Mouse (Mus musculus) intestine, embryonic 14.5 days (tissue): Measurements from ENCODE around the gene Xntrpc. TPM values are rescaled to one million over a fixed set of nuclear protein-coding genes. Genes with fewer than 3 reads are reported as not detected.
A peak's percentile ranks its signal among the peaks of the same experiment; 100 is the strongest.
"Not testable (repeated sequence)": the region's sequence is repeated elsewhere in the genome, so short reads cannot be mapped to it uniquely, and the experiment has no call there.

Experiments used
- ATAC-seq: fragments of 200-750 bp; cut with Nextera tagmentation; replicated peaks from 2 replicates; pipeline ENCODE4 v1.8.0; 2017; ENCODE audit warnings: low read depth, moderate number of reproducible peaks, moderate TSS enrichment, moderate library complexity; ENCODE audit not compliant: low FRiP score, low TSS enrichment
- DNase-seq: peaks from one replicate; pipeline ENCODE4 v3.0.0-alpha.2; 2018; ENCODE audit warnings: low spot score
- H3K27ac ChIP-seq: fragments of 300-500 bp; sonication (generic); 2 replicates; pipeline ENCODE4 v1.5.1; 2014; ENCODE audit warnings: low read depth, mild to moderate bottlenecking, control low read depth
- H3K27me3 ChIP-seq: fragments of 300-500 bp; sonication (generic); replicated peaks from 2 replicates; pipeline ENCODE4 v1.6.1; 2014; ENCODE audit warnings: low read length, control low read depth; ENCODE audit not compliant: control insufficient read depth, insufficient read depth
- H3K36me3 ChIP-seq: fragments of 300-500 bp; sonication (generic); 2 replicates; pipeline ENCODE4 v1.6.1; 2014; ENCODE audit warnings: low read length, control low read depth; ENCODE audit not compliant: control insufficient read depth, insufficient read depth
- H3K4me1 ChIP-seq: fragments of 300-500 bp; sonication (generic); replicated peaks from 2 replicates; pipeline ENCODE4 v1.6.1; 2014; ENCODE audit warnings: low read length, control low read depth, mixed read lengths; ENCODE audit not compliant: control insufficient read depth, insufficient read depth
- H3K4me2 ChIP-seq: fragments of 300-500 bp; sonication (generic); 2 replicates; pipeline ENCODE4 v1.6.1; 2014; ENCODE audit warnings: low read length
- H3K4me3 ChIP-seq: fragments of 300-500 bp; sonication (generic); 2 replicates; pipeline ENCODE4 v1.5.1; 2014; ENCODE audit warnings: low read depth, low read length, control low read depth, mixed read lengths
- H3K9ac ChIP-seq: fragments of 300-500 bp; sonication (generic); 2 replicates; pipeline ENCODE4 v1.6.1; 2014; ENCODE audit warnings: mild to moderate bottlenecking, low read length
- H3K9me3 ChIP-seq: fragments of 300-500 bp; sonication (generic); 2 replicates; pipeline ENCODE4 v1.6.1; 2016; ENCODE audit warnings: low read length, control low read depth; ENCODE audit not compliant: control insufficient read depth
- WGBS: fragments of 180-500 bp; shearing (Covaris S2); extraction: QIAGEN DNeasy Blood & Tissue Kit; methylation state at CpG from one replicate; pipeline ENCODE4 v1.1.7; 2014; 5-methylcytosine and 5-hydroxymethylcytosine counted together
- polyA plus RNA-seq: library from polyadenylated mRNA; unstranded; fragments of >200 nt; fragmentation: Nextera tagmentation; extraction: Ambion mirVana; gene quantifications from 2 replicates; pipeline ENCODE4 v1.2.1, GENCODE M21; 2014

Xntrpc gene
- 1.1 and 1.5 TPM in 2 replicates for polyA plus RNA-seq

DNA sequence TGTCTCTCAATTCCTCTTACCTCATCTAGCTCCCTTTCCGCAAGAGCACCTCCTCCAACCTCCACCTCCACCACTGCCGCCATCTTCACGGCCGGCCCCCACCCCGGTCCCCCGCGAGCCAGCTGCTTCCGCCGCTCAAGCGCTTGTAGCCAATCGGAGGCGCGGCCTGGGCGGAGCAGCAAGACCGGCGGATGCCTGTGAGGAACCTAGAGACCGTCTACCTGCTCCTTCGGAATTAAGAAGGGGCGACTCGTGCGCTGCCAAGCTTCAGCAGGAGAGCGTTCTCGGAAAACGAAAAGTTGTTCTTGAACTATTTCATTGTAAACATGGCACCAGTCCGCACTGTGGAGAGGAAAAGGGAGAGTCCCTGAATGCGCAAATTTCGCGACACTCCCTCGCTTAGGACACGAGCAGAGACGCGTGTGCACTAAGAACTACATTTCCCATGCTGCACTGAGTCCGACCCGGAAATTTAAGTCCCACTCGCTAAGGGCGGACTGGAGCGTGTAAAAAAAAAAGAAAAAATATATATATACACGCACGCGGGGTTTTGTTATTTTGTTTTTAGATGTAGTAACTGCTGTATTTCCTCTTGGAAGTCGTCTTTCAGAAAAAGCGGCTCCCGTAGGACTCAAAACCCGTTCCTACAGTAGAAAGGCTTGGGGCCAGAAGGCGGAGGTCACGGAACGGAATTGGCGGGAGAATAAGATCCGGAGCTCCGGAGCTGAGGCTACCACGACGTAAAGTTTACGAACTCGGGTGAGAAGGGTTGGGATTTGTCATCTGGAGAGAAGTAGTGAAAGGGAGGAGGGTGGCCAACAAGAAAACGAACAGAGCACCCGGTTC lies at the start of gene Xntrpc, which contains the start of the genes Rnf121 and Xndc1:
Xntrpc (plus strand) TSS at position 668 of the 846 bp plus-strand sequence.
Rnf121 (minus strand) TSS at position 424 of the 846 bp plus-strand sequence.
Xndc1 (plus strand) TSS at position 466 of the 846 bp plus-strand sequence.
- Histone ChIP-seq H3K4me3 (peak within 1 kb of the TSS; percentile 73), H3K4me1 (peaks cover 21% of the 10 kb centered on the region), H3K9me3 (no peaks in the 10 kb centered on the region), H3K36me3 (0 out of 2 replicates have a peak, but pooled peaks cover 8% of the 10 kb centered on the region), H3K27ac (peak within 1 kb of the TSS; percentile 87), H3K27me3 (no peaks in the 10 kb centered on the region), H3K9ac (peak within 1 kb of the TSS; percentile 57), H3K4me2 (peak within 1 kb of the TSS; percentile 90)
- ATAC-seq (peak; percentile 97), DNase-seq (peak; percentile 98)
- WGBS: under 1% methylated on average over 56 of the region's 56 CpGs

DNA sequence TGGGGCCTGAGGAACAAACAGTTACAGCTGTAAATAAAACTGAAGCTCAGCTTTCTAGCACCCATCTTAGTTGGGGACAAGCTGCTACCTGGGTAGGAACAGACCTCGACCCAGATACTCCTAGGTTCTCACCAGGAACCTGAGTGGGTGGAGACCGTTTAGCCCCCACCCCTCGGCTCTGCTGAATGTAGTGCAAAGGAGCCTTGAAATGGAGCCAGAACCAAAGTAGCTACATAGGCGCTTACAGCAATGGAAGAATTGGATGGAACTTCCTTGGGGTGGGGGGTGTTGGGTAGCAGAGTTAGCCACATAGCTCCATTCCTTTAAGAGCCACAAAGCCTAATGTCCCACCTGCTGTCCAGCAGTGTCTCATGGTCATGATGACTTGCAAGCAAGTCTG lies 48.6 kb upstream of the Xntrpc start:
- H3K27ac ChIP-seq: no peak overlapping the region
- no peak overlapping the region for H3K4me3 ChIP-seq
- no peak for ATAC-seq
- H3K4me1 ChIP-seq: no peaks in the 10 kb centered on the region
- H3K9ac ChIP-seq: no peak overlapping the region
- no peak overlapping the region for H3K4me2 ChIP-seq
- 85% methylated on average over 4 of the region's 4 CpGs for WGBS
- no peak for DNase-seq
- H3K27me3 ChIP-seq: no peaks in the 10 kb centered on the region
- peaks cover 89% of the 10 kb centered on the region for H3K36me3 ChIP-seq
- H3K9me3 ChIP-seq: no peaks in the 10 kb centered on the region

DNA sequence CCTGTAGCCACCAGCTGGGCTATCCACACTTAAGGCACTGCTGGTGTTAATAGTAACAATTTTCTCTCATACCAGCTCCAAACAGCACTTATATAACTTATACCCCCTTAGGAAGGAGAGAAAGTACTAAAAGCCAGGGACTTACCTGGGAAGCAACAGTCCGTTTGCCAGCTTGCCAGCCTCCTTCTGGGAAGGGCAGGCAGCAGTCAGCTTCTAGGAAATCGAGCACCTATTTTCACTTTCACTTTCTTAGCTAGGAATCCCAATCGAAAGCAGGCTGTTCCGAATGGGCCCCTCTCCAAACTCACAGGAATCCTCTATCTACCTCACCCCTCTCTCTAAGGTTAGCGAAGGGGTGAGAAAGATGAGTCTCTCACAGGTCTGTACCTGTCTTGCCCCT lies 48.1 kb upstream of the Xntrpc start:
- H3K9me3 ChIP-seq: no peaks in the 10 kb centered on the region
- no peak overlapping the region for H3K4me3 ChIP-seq
- H3K27ac ChIP-seq: no peak overlapping the region
- no peak overlapping the region for H3K9ac ChIP-seq
- DNase-seq: no peak
- WGBS: 88% methylated on average over 5 of the region's 5 CpGs
- no peaks in the 10 kb centered on the region for H3K27me3 ChIP-seq
- ATAC-seq: no peak
- H3K4me1 ChIP-seq: no peaks in the 10 kb centered on the region
- H3K4me2 ChIP-seq: no peak overlapping the region
- H3K36me3 ChIP-seq: peaks cover 89% of the 10 kb centered on the region

DNA sequence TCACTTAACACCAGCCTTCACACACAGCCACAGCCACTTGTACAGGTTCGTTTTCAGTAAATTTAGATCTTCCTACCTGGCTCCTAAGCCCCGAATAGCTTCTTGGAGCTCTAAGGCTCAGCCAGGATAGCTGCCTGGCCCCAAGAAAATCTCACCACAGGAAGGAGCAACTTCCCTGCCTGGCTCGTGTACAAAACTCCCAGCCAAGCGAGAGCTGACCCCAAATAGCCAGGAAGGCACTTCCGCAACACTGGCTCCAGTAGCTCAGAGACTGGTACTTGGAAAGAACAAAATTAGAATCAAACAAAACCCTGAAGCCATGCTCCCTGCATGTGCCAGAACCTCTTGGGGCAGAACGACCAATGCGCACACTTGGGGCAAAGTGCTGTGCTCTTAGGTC lies 47.5 kb upstream of the Xntrpc start:
- no peak overlapping the region for H3K4me2 ChIP-seq
- no peaks in the 10 kb centered on the region for H3K9me3 ChIP-seq
- no peak overlapping the region for H3K4me3 ChIP-seq
- peaks cover 89% of the 10 kb centered on the region for H3K36me3 ChIP-seq
- no peak overlapping the region for H3K9ac ChIP-seq
- 83% methylated on average over 7 of the region's 7 CpGs for WGBS
- DNase-seq: no peak
- H3K27me3 ChIP-seq: no peaks in the 10 kb centered on the region
- no peak for ATAC-seq
- H3K4me1 ChIP-seq: no peaks in the 10 kb centered on the region
- H3K27ac ChIP-seq: no peak overlapping the region; the same call in 1 of the 2 replicates

DNA sequence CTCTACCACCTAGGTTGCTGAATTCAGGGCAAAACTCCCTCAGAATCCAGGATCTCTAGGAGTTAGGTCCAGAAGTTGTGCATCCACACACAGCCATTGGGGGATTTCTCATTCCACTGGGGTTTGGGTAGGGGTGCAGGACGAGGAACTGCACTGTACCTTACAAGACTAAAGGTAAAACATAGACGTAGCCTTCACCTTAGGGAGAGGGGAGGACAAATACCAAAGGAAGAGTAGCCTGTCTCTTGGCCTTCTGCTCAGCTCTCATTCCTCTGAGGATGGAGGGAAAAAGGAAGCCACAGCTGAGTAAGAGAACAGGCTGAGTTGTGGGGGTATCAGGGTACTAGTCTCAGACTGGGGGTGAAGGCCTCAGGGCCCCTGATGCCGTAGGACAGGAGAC lies 46.9 kb upstream of the Xntrpc start, which contains the start of gene Il18bp:
Il18bp (minus strand) TSS at position 101 of the 400 bp plus-strand sequence.
- no peak within 1 kb of the TSS for H3K9ac ChIP-seq
- WGBS: 93% methylated on average over 3 of the region's 3 CpGs
- H3K36me3 ChIP-seq: peaks cover 89% of the 10 kb centered on the region
- H3K4me3 ChIP-seq: no peak within 1 kb of the TSS
- H3K4me1 ChIP-seq: no peaks in the 10 kb centered on the region
- ATAC-seq: no peak
- H3K27ac ChIP-seq: no peak within 1 kb of the TSS; the same call in 1 of the 2 replicates
- DNase-seq: no peak
- no peak within 1 kb of the TSS for H3K4me2 ChIP-seq
- no peaks in the 10 kb centered on the region for H3K9me3 ChIP-seq
- no peaks in the 10 kb centered on the region for H3K27me3 ChIP-seq

DNA sequence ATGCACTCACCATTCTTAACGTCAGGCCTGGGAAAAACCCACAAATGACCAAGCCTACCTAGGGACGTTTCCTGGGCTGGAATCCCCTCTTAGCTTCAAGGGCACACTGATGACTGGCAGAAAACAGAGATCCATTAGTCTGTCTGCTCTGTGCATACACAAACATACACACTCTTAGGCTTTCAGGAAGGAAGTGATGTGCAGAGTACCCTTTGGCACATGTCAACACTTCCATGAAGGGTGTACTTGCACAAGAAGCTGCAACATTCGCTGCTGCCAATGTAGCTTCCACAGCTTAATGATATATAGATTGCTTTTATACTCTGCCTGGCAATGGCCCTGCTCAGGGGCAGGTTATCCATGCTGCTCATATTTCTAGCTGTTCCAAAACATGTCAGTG lies 46.2 kb upstream of the Xntrpc start:
- Histone ChIP-seq H3K9ac (no peak overlapping the region), H3K4me1 (no peaks in the 10 kb centered on the region), H3K9me3 (no peaks in the 10 kb centered on the region), H3K27me3 (no peaks in the 10 kb centered on the region), H3K27ac (no peak overlapping the region), H3K4me3 (no peak overlapping the region), H3K4me2 (no peak overlapping the region), H3K36me3 (peaks cover 89% of the 10 kb centered on the region)
- 62% methylated on average over 3 of the region's 3 CpGs for WGBS
- DNase-seq (no peak), ATAC-seq (no peak)

DNA sequence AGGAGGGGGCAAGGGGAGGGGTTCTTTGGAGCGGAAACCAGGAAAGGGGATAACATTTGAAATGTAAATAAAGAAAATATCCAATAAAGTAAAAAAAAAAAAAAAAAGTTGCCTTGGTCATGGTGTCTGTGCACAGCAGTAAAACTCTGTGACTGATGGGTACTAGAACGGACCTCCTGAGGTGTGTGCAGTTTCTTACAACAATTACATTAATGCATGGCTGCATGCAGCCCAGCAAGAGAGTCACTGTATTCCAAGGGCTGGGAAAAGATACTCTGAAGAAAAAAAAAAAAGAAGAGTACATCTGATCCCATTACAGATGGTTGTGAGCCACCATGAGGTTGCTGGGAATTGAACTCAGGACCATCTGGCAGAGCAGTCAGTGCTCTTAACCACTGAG lies 44.6 kb upstream of the Xntrpc start:
- peaks cover 85% of the 10 kb centered on the region for H3K36me3 ChIP-seq
- 84% methylated on average over 2 of the region's 2 CpGs for WGBS
- not testable (repeated sequence) for H3K27ac ChIP-seq, H3K4me3 ChIP-seq, DNase-seq, H3K4me1 ChIP-seq, H3K4me2 ChIP-seq, H3K9me3 ChIP-seq, H3K27me3 ChIP-seq, H3K9ac ChIP-seq, ATAC-seq

DNA sequence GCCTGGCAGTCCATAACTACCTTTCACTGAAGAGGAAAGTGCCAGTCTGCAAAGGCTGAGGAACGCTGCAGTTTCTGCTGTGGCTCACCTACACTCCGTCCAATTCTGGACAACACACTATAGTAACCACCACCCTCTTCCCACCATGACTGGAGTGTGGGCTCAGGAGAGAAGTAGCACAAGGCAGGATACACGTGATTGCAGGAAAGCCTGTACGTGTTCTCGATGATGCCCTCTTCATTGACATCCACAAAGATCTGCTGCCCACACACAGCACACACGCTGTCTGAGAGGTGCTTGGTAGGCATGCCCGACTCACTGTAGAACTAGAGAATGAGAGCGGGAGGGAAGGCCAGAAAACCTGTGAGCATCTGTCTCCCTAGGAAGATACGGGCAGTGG lies 41.7 kb upstream of the Xntrpc start:
- H3K27me3 ChIP-seq: no peaks in the 10 kb centered on the region
- H3K4me3 ChIP-seq: no peak overlapping the region
- no peak overlapping the region for H3K27ac ChIP-seq
- no peak overlapping the region for H3K9ac ChIP-seq
- no peaks in the 10 kb centered on the region for H3K4me1 ChIP-seq
- WGBS: 94% methylated on average over 9 of the region's 9 CpGs
- DNase-seq (no peak), ATAC-seq (no peak)
- peaks cover 75% of the 10 kb centered on the region for H3K36me3 ChIP-seq
- H3K4me2 ChIP-seq: no peak overlapping the region
- no peaks in the 10 kb centered on the region for H3K9me3 ChIP-seq
